Mouse (Mus musculus) heart, embryonic 13.5 days (tissue): Measurements from ENCODE around the gene Appbp2. TPM values are rescaled to one million over a fixed set of nuclear protein-coding genes. Genes with fewer than 3 reads are reported as not detected.
"Not testable (repeated sequence)": the region's sequence is repeated elsewhere in the genome, so short reads cannot be mapped to it uniquely, and the experiment has no call there.

Source experiments
- ATAC-seq: fragments of 200-750 bp; cut with Nextera tagmentation; 2 replicates; pipeline ENCODE4 v1.8.0; 2017; ENCODE audit warnings: moderate TSS enrichment; ENCODE audit not compliant: insufficient number of reproducible peaks, low FRiP score, low TSS enrichment; ENCODE audit errors: extremely low read depth
- H3K27ac ChIP-seq: fragments of 300-500 bp; sonication (generic); replicated peaks from 2 replicates; pipeline ENCODE4 v1.5.1; 2015; ENCODE audit warnings: moderate library complexity, mild to moderate bottlenecking, inconsistent platforms
- H3K27me3 ChIP-seq: fragments of 300-500 bp; sonication (generic); replicated peaks from 2 replicates; pipeline ENCODE4 v1.6.1; 2015; ENCODE audit warnings: mild to moderate bottlenecking, inconsistent platforms
- H3K36me3 ChIP-seq: fragments of 300-500 bp; sonication (generic); 2 replicates; pipeline ENCODE4 v1.6.1; 2015; ENCODE audit warnings: mild to moderate bottlenecking, inconsistent platforms
- H3K4me1 ChIP-seq: fragments of 300-500 bp; sonication (generic); 2 replicates; pipeline ENCODE4 v1.6.1; 2015; ENCODE audit warnings: inconsistent platforms
- H3K4me2 ChIP-seq: fragments of 300-500 bp; sonication (generic); 2 replicates; pipeline ENCODE4 v1.6.1; 2015; ENCODE audit warnings: inconsistent platforms, mild to moderate bottlenecking, moderate library complexity
- H3K4me3 ChIP-seq: fragments of 300-500 bp; sonication (generic); 2 replicates; pipeline ENCODE4 v1.5.1; 2015; ENCODE audit warnings: moderate library complexity, mild to moderate bottlenecking, inconsistent platforms
- H3K9ac ChIP-seq: fragments of 300-500 bp; sonication (generic); 2 replicates; pipeline ENCODE4 v1.6.1; 2015; ENCODE audit warnings: inconsistent platforms, mild to moderate bottlenecking, moderate library complexity
- H3K9me3 ChIP-seq: fragments of 300-500 bp; sonication (generic); 2 replicates; pipeline ENCODE4 v1.6.1; 2016; ENCODE audit warnings: inconsistent platforms
- WGBS: fragments of 180-500 bp; shearing (Covaris S2); methylation state at CpG from one replicate; pipeline ENCODE4 v1.1.7; 2015; ENCODE audit warnings: mixed read lengths; 5-methylcytosine and 5-hydroxymethylcytosine counted together
- polyA plus RNA-seq: library from polyadenylated mRNA; unstranded; fragments of >200 nt; fragmentation: Nextera tagmentation; extraction: Ambion mirVana; gene quantifications from 2 replicates; pipeline ENCODE4 v1.2.1, GENCODE M21; 2015

The Appbp2 gene
- polyA plus RNA-seq, 1 experiment from 2014 or later, result 35.7 TPM

- H3K9ac ChIP-seq, result peak overlapping the region; percentile 78
- peaks cover 6% of the 10 kb centered on the region for H3K4me1 ChIP-seq
These were observed 51.6 kb downstream of the Appbp2 start for GRCm38 (mm10) chr11:85183284-85183779.

GRCm38 (mm10) chr11:85182617-85183283, 52.2 kb downstream of the Appbp2 start:
- no peak; the same call in 1 of the 2 replicates for ATAC-seq
- no peaks in the 10 kb centered on the region for H3K36me3 ChIP-seq
- H3K4me3 ChIP-seq, result peak overlapping the region; percentile 57
- no peaks in the 10 kb centered on the region for H3K27me3 ChIP-seq
- H3K9me3 ChIP-seq, result no peaks in the 10 kb centered on the region
- H3K9ac ChIP-seq, result peak overlapping the region; percentile 78
- WGBS, result 4% methylated on average over 20 of the region's 20 CpGs
- peaks cover 6% of the 10 kb centered on the region for H3K4me1 ChIP-seq
- peak overlapping the region; percentile 82 for H3K4me2 ChIP-seq
- no peak overlapping the region for H3K27ac ChIP-seq

More at GRCm38 (mm10) chr11:85183284-85183779, 51.6 kb downstream of the Appbp2 start:
- Histone ChIP-seq H3K36me3 (peaks cover 3% of the 10 kb centered on the region), H3K9me3 (no peaks in the 10 kb centered on the region), H3K27me3 (no peaks in the 10 kb centered on the region), H3K4me2 (peak overlapping the region; percentile 82), H3K27ac (no peak overlapping the region), H3K4me3 (peak overlapping the region; percentile 57)
- WGBS, result 22% methylated on average over 13 of the region's 13 CpGs
- no peak for ATAC-seq

- no peaks in the 10 kb centered on the region for H3K27me3 ChIP-seq
- H3K4me1 ChIP-seq, result peaks cover 4% of the 10 kb centered on the region
- no peak for ATAC-seq
- no peaks in the 10 kb centered on the region for H3K9me3 ChIP-seq
- no peaks in the 10 kb centered on the region for H3K36me3 ChIP-seq
- no peak overlapping the region for H3K4me3 ChIP-seq
- no peak overlapping the region for H3K4me2 ChIP-seq
- H3K9ac ChIP-seq, result no peak overlapping the region
- WGBS, result 69% methylated on average over 4 of the region's 4 CpGs
- H3K27ac ChIP-seq, result no peak overlapping the region
These were observed 56.5 kb downstream of the Appbp2 start for GRCm38 (mm10) chr11:85178413-85178812.

GRCm38 (mm10) chr11:85177761-85178160, 57.2 kb downstream of the Appbp2 start:
- no peak overlapping the region for H3K27ac ChIP-seq
- no peak overlapping the region for H3K9ac ChIP-seq
- no peak overlapping the region for H3K4me2 ChIP-seq
- no peaks in the 10 kb centered on the region for H3K36me3 ChIP-seq
- H3K4me1 ChIP-seq, result no peaks in the 10 kb centered on the region
- H3K27me3 ChIP-seq, result no peaks in the 10 kb centered on the region
- no peak for ATAC-seq
- 72% methylated on average over 6 of the region's 6 CpGs for WGBS
- no peak overlapping the region for H3K4me3 ChIP-seq
- no peaks in the 10 kb centered on the region for H3K9me3 ChIP-seq

- Histone ChIP-seq H3K4me1 (no peaks in the 10 kb centered on the region), H3K27me3 (no peaks in the 10 kb centered on the region; the same call in 1 of the 2 replicates), H3K4me2 (no peak overlapping the region), H3K4me3 (no peak overlapping the region), H3K9ac (no peak overlapping the region), H3K9me3 (no peaks in the 10 kb centered on the region), H3K36me3 (no peaks in the 10 kb centered on the region), H3K27ac (no peak overlapping the region)
- ATAC-seq, result no peak
- WGBS, result 73% methylated on average over 3 of the region's 3 CpGs
These were observed 59.0 kb downstream of the Appbp2 start for GRCm38 (mm10) chr11:85175941-85176340.

GRCm38 (mm10) chr11:85170833-85171232, 64.1 kb downstream of the Appbp2 start:
- H3K9ac ChIP-seq, result peak overlapping the region; percentile 69; the same call in 1 of the 2 replicates
- H3K9me3 ChIP-seq, result no peaks in the 10 kb centered on the region
- peaks cover 9% of the 10 kb centered on the region for H3K4me1 ChIP-seq
- no peaks in the 10 kb centered on the region; the same call in 1 of the 2 replicates for H3K27me3 ChIP-seq
- WGBS, result 35% methylated on average over 2 of the region's 2 CpGs
- ATAC-seq, result no peak
- H3K27ac ChIP-seq, result no peak overlapping the region
- H3K4me3 ChIP-seq, result no peak overlapping the region
- peak overlapping the region; percentile 76; the same call in 1 of the 2 replicates for H3K4me2 ChIP-seq
- no peaks in the 10 kb centered on the region for H3K36me3 ChIP-seq

GRCm38 (mm10) chr11:85170058-85170740, 64.7 kb downstream of the Appbp2 start, which contains the start of gene 1700125H20Rik:
1700125H20Rik (plus strand) TSS chr11:85170404.
- peak within 1 kb of the TSS; percentile 69 for H3K9ac ChIP-seq
- peak within 1 kb of the TSS; percentile 76 for H3K4me2 ChIP-seq
- H3K4me1 ChIP-seq, result peaks cover 9% of the 10 kb centered on the region
- peak; percentile 61; the same call in 1 of the 2 replicates for ATAC-seq
- H3K4me3 ChIP-seq, result peak within 1 kb of the TSS; percentile 43
- H3K36me3 ChIP-seq, result no peaks in the 10 kb centered on the region
- no peaks in the 10 kb centered on the region; the same call in 1 of the 2 replicates for H3K27me3 ChIP-seq
- H3K9me3 ChIP-seq, result no peaks in the 10 kb centered on the region
- WGBS, result 12% methylated on average over 21 of the region's 21 CpGs
- no peak within 1 kb of the TSS for H3K27ac ChIP-seq

GRCm38 (mm10) chr11:85167503-85167902, 67.4 kb downstream of the Appbp2 start:
- Histone ChIP-seq H3K27ac (no peak overlapping the region), H3K4me2 (no peak overlapping the region), H3K4me3 (no peak overlapping the region), H3K9ac (no peak overlapping the region), H3K36me3 (no peaks in the 10 kb centered on the region), H3K27me3 (no peaks in the 10 kb centered on the region; the same call in 1 of the 2 replicates), H3K4me1 (peaks cover 9% of the 10 kb centered on the region), H3K9me3 (no peaks in the 10 kb centered on the region)
- no peak for ATAC-seq
- WGBS, result 25% methylated on average over 1 of the region's 1 CpGs

- no peak overlapping the region for H3K4me3 ChIP-seq
- no peaks in the 10 kb centered on the region for H3K36me3 ChIP-seq
- ATAC-seq, result no peak
- H3K27ac ChIP-seq, result no peak overlapping the region
- H3K9me3 ChIP-seq, result no peaks in the 10 kb centered on the region
- no peaks in the 10 kb centered on the region for H3K27me3 ChIP-seq
- no peak overlapping the region for H3K4me2 ChIP-seq
- no peak overlapping the region for H3K9ac ChIP-seq
- H3K4me1 ChIP-seq, result no peaks in the 10 kb centered on the region
These were observed 70.6 kb downstream of the Appbp2 start for GRCm38 (mm10) chr11:85164371-85164770.

GRCm38 (mm10) chr11:85163014-85163413, 71.9 kb downstream of the Appbp2 start:
- not testable (repeated sequence) for H3K4me3 ChIP-seq, H3K4me2 ChIP-seq, H3K36me3 ChIP-seq, H3K27me3 ChIP-seq, H3K9me3 ChIP-seq, H3K9ac ChIP-seq, H3K4me1 ChIP-seq, H3K27ac ChIP-seq, ATAC-seq
- WGBS, result 82% methylated on average over 1 of the region's 1 CpGs

- Histone ChIP-seq H3K27ac (no peak overlapping the region), H3K36me3 (no peaks in the 10 kb centered on the region), H3K9me3 (no peaks in the 10 kb centered on the region), H3K4me3 (no peak overlapping the region), H3K27me3 (no peaks in the 10 kb centered on the region), H3K4me1 (no peaks in the 10 kb centered on the region), H3K9ac (no peak overlapping the region), H3K4me2 (no peak overlapping the region)
- 49% methylated on average over 2 of the region's 2 CpGs for WGBS
- ATAC-seq, result no peak
These were observed 77.6 kb downstream of the Appbp2 start for GRCm38 (mm10) chr11:85157301-85157700.
